Mouse (Mus musculus) lung, embryonic 16.5 days (tissue): Measurements from ENCODE around the gene Hao2. TPM values are rescaled to one million over a fixed set of nuclear protein-coding genes. Genes with fewer than 3 reads are reported as not detected.

ENCODE experiments used
- ATAC-seq: fragments of 200-750 bp; cut with Nextera tagmentation; 2 replicates; pipeline ENCODE4 v1.8.0; 2017; ENCODE audit warnings: low read depth, mild to moderate bottlenecking, moderate library complexity
- H3K27ac ChIP-seq: fragments of 300-500 bp; sonication (generic); 2 replicates; pipeline ENCODE4 v1.5.1; 2014; ENCODE audit warnings: mild to moderate bottlenecking, control low read depth, low read length
- H3K27me3 ChIP-seq: fragments of 300-500 bp; sonication (generic); 2 replicates; pipeline ENCODE4 v1.6.1; 2014; ENCODE audit warnings: low read depth, low read length, mixed read lengths; ENCODE audit not compliant: control insufficient read depth, insufficient read depth
- H3K36me3 ChIP-seq: fragments of 300-500 bp; sonication (generic); 2 replicates; pipeline ENCODE4 v1.6.1; 2014; ENCODE audit warnings: low read length; ENCODE audit not compliant: control insufficient read depth, insufficient read depth
- H3K4me1 ChIP-seq: fragments of 300-500 bp; sonication (generic); replicated peaks from 2 replicates; pipeline ENCODE4 v1.6.1; 2014; ENCODE audit warnings: low read length, mixed read lengths; ENCODE audit not compliant: control insufficient read depth, insufficient read depth
- H3K4me2 ChIP-seq: fragments of 300-500 bp; sonication (generic); 2 replicates; pipeline ENCODE4 v1.6.1; 2014; ENCODE audit warnings: low read depth, low read length, control low read depth
- H3K4me3 ChIP-seq: fragments of 300-500 bp; sonication (generic); 2 replicates; pipeline ENCODE4 v1.5.1; 2014; ENCODE audit warnings: mild to moderate bottlenecking, low read length, control low read depth
- H3K9ac ChIP-seq: fragments of 300-500 bp; sonication (generic); 2 replicates; pipeline ENCODE4 v1.6.1; 2014; ENCODE audit warnings: low read length, control low read depth
- H3K9me3 ChIP-seq: fragments of 300-500 bp; sonication (generic); 2 replicates; pipeline ENCODE4 v1.6.1; 2016; ENCODE audit warnings: low read length; ENCODE audit not compliant: control insufficient read depth
- WGBS: fragments of 180-500 bp; shearing (Covaris S2); extraction: QIAGEN DNeasy Blood & Tissue Kit; methylation state at CpG from one replicate; pipeline ENCODE4 v1.1.7; 2014; 5-methylcytosine and 5-hydroxymethylcytosine counted together
- polyA plus RNA-seq: library from polyadenylated mRNA; unstranded; fragments of >200 nt; fragmentation: Nextera tagmentation; extraction: Ambion mirVana; gene quantifications from 2 replicates; pipeline ENCODE4 v1.2.1, GENCODE M21; 2015

Hao2 gene
- polyA plus RNA-seq, 1 experiment from 2014 or later: 0.09 TPM

DNA sequence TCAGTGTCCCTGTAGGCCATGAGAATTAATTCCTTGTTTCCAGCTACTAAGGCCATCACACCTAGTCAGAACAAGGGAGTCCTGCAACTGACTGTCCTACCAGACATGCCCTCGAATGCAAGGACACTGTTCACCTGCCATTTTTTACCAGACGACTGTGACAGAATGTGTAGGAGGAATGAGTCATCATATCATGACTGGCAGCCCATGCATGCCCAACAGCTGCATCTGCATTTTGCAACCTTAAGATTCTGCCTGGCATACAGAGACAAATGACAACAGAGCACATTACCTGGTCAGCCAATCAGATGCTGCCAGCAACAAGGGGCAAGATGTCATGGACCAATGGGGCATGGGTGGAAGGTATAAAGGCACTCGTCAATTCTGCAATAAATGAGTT is 27.4 kb upstream of the Hao2 start:
- WGBS: 72% methylated on average over 3 of the region's 3 CpGs
- no peak for ATAC-seq
- H3K9ac ChIP-seq: no peak overlapping the region
- no peak overlapping the region for H3K4me2 ChIP-seq
- no peak overlapping the region for H3K27ac ChIP-seq
- H3K4me3 ChIP-seq: no peak overlapping the region
- H3K36me3 ChIP-seq: no peaks in the 10 kb centered on the region
- H3K4me1 ChIP-seq: no peaks in the 10 kb centered on the region
- H3K9me3 ChIP-seq: no peaks in the 10 kb centered on the region
- H3K27me3 ChIP-seq: no peaks in the 10 kb centered on the region

- H3K4me2 ChIP-seq: no peak overlapping the region
- 63% methylated on average over 1 of the region's 1 CpGs for WGBS
- no peaks in the 10 kb centered on the region for H3K9me3 ChIP-seq
- H3K9ac ChIP-seq: no peak overlapping the region
- no peak for ATAC-seq
- no peaks in the 10 kb centered on the region for H3K4me1 ChIP-seq
- H3K27ac ChIP-seq: no peak overlapping the region
- no peaks in the 10 kb centered on the region for H3K36me3 ChIP-seq
- H3K27me3 ChIP-seq: no peaks in the 10 kb centered on the region
- H3K4me3 ChIP-seq: no peak overlapping the region
Observed at GRCm38 (mm10) chr3:98917260-98917659, 24.2 kb upstream of the Hao2 start.

GRCm38 (mm10) chr3:98916856-98917255 is 23.8 kb upstream of the Hao2 start:
- no peaks in the 10 kb centered on the region for H3K9me3 ChIP-seq
- no peak overlapping the region for H3K27ac ChIP-seq
- no peak for ATAC-seq
- H3K36me3 ChIP-seq: no peaks in the 10 kb centered on the region
- no peak overlapping the region for H3K4me2 ChIP-seq
- no peaks in the 10 kb centered on the region for H3K27me3 ChIP-seq
- H3K9ac ChIP-seq: no peak overlapping the region
- H3K4me1 ChIP-seq: no peaks in the 10 kb centered on the region
- WGBS: 68% methylated on average over 2 of the region's 2 CpGs
- no peak overlapping the region for H3K4me3 ChIP-seq

- WGBS: 5% methylated on average over 4 of the region's 4 CpGs
- Histone ChIP-seq H3K4me2 (no peak overlapping the region), H3K9ac (no peak overlapping the region), H3K4me1 (no peaks in the 10 kb centered on the region), H3K27me3 (no peaks in the 10 kb centered on the region), H3K27ac (no peak overlapping the region), H3K36me3 (no peaks in the 10 kb centered on the region), H3K9me3 (no peaks in the 10 kb centered on the region), H3K4me3 (no peak overlapping the region)
- no peak for ATAC-seq
Observed at GRCm38 (mm10) chr3:98915659-98916058, 22.6 kb upstream of the Hao2 start.

DNA sequence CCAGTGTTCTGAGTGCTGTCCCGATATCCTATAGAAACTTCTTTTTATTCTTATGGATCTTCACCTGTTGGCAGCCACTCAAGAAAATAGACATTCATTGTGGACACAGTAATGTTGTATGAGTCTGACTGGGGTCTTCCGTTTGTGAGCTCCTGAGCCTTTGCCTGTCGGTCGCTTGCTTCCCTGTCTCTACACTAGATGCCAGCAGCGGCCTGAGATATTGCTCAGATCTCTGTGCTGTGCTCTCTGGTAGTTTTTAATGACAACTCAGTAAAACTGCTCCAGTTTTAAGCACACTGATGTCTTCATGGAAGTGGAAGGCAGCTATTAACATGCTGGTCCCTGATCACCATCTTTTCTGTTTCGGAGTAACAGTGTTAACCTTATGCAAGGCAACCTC is 20.6 kb upstream of the Hao2 start:
- 69% methylated on average over 6 of the region's 6 CpGs for WGBS
- no peak overlapping the region for H3K4me3 ChIP-seq
- H3K4me2 ChIP-seq: no peak overlapping the region
- no peak overlapping the region for H3K27ac ChIP-seq
- H3K9me3 ChIP-seq: no peaks in the 10 kb centered on the region
- H3K36me3 ChIP-seq: no peaks in the 10 kb centered on the region
- no peaks in the 10 kb centered on the region for H3K4me1 ChIP-seq
- H3K27me3 ChIP-seq: no peaks in the 10 kb centered on the region
- ATAC-seq: no peak
- H3K9ac ChIP-seq: no peak overlapping the region

DNA sequence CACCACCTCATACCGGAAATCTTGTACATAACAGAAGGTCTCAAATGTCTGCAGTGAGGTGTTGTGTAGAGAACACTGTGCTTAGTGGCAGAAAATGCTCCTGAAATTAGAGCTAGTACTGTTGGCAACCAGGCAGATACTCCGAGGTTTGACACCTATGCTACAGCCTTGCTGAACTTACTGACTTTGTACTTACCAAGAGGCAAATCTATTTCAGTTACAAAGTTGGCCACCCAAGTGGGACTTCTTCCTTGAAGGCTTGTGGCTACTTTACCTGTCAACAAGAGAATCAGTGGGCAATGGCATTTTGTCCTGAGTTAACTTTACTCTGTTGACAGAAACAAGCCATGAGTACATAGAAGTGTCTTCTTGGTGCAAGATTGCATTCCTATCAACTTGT is 4.6 kb upstream of the Hao2 start:
- Histone ChIP-seq H3K27ac (no peak overlapping the region), H3K36me3 (no peaks in the 10 kb centered on the region), H3K27me3 (no peaks in the 10 kb centered on the region), H3K9me3 (no peaks in the 10 kb centered on the region), H3K4me2 (no peak overlapping the region), H3K9ac (no peak overlapping the region), H3K4me1 (no peaks in the 10 kb centered on the region), H3K4me3 (no peak overlapping the region)
- WGBS: 80% methylated on average over 2 of the region's 2 CpGs
- no peak for ATAC-seq

DNA sequence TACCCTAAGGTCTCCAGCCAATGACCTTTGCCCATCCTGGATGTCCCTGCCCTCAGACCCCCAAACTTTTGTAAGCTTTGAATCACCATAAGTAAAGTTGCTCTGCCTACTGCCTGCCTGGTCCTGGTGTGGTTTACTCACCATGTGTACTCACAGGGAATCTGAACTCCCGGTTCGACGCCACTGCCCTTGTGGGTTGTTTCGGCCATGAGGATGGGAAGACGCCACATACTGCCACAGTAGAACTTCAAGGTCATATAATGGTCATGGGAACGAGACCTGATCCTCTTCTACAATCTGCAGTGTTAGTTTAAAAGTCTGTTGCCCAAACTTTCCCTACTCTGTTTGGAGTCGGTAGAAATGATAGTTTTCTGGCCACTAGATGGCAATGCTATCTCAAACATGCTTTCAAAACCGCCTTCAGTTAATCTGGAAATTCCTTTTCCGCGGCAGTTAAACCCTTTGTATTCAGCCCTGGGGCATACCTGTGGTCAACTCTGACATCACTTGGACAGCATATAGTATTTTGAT is 2.1 kb upstream of the Hao2 start:
- H3K27me3 ChIP-seq: no peaks in the 10 kb centered on the region
- H3K9me3 ChIP-seq: no peaks in the 10 kb centered on the region
- 0 out of 2 replicates have a peak overlapping the region, but pooled peaks have one; percentile 16 for H3K4me2 ChIP-seq
- no peak overlapping the region for H3K9ac ChIP-seq
- H3K4me1 ChIP-seq: no peaks in the 10 kb centered on the region
- no peak overlapping the region for H3K4me3 ChIP-seq
- no peak overlapping the region for H3K27ac ChIP-seq
- H3K36me3 ChIP-seq: no peaks in the 10 kb centered on the region
- no peak for ATAC-seq
- 36% methylated on average over 10 of the region's 10 CpGs for WGBS

DNA sequence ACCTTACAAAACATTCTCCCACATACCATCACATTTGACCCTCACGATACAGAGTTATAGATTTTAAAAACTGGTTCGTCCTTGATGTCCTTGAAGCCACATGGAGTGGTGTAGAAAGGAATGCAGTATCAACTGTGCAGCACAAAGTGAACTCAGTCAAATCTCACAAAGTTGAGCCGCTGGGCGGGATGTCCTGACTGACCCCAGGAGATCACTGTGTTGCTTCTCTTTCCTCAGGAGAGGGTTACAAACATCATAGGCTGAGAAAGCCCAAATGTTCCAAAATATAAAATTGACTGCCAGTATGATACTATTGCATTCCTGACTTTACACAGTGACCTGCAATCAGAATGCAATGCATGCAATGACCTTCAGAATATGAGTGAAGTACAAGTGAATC is 2.6 kb downstream of the Hao2 start:
- 80% methylated on average over 4 of the region's 4 CpGs for WGBS
- Histone ChIP-seq H3K36me3 (no peaks in the 10 kb centered on the region), H3K4me3 (no peak overlapping the region), H3K27ac (no peak overlapping the region), H3K27me3 (no peaks in the 10 kb centered on the region), H3K9me3 (no peaks in the 10 kb centered on the region), H3K4me2 (no peak overlapping the region), H3K4me1 (no peaks in the 10 kb centered on the region), H3K9ac (no peak overlapping the region)
- ATAC-seq: no peak

DNA sequence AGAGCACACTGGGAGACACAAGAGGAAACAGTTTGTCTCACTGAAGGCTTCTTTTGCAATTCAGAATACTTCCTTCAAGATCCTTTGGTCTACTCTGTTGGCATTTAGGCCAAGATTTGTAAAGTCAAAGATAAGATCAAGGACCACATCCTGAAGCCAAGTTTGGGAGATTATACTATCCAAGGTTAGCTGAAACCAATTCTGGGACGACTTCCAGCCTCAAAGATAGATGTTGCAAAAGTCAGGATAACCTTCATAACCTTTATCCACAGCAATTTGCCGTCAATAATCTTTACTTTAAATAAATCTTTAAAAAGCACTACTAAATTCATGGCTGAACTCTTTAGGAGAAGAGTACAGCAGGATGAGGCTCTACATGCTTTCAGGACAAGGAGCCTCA is 4.8 kb downstream of the Hao2 start:
- no peaks in the 10 kb centered on the region for H3K36me3 ChIP-seq
- H3K9me3 ChIP-seq: no peaks in the 10 kb centered on the region
- H3K27me3 ChIP-seq: no peaks in the 10 kb centered on the region
- no peak overlapping the region for H3K4me3 ChIP-seq
- H3K27ac ChIP-seq: no peak overlapping the region
- no peaks in the 10 kb centered on the region for H3K4me1 ChIP-seq
- no peak for ATAC-seq
- H3K9ac ChIP-seq: no peak overlapping the region
- no peak overlapping the region for H3K4me2 ChIP-seq
- 57% methylated on average over 2 of the region's 2 CpGs for WGBS

- Histone ChIP-seq H3K27me3 (no peaks in the 10 kb centered on the region), H3K27ac (no peak overlapping the region), H3K4me3 (no peak overlapping the region), H3K4me1 (no peaks in the 10 kb centered on the region), H3K9me3 (no peaks in the 10 kb centered on the region), H3K9ac (no peak overlapping the region), H3K4me2 (no peak overlapping the region), H3K36me3 (no peaks in the 10 kb centered on the region)
- ATAC-seq: no peak
- 72% methylated on average over 2 of the region's 2 CpGs for WGBS
Observed at GRCm38 (mm10) chr3:98880831-98881230, 12.2 kb downstream of the Hao2 start.
